In the genomic region with DNA sequence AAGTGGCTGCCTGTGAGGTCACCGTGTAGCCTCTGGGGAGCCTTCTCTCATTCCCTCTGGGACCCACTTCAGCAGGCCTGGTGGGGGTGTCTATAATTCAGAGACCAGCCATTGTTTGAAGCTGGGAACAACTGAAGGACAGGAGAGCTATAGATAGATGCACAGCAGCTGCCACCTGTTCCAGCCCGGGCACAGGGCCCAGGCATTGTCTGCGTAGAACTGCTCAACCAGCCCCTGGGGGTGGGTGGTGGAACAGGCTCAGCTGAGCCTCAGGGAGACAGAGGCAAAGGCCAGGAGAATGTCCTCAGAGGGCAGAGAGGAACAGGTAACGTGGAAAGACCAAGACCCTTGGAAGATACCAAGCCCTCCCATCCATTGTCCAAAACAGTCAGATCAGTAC, we compare ENCODE assay signal across 12 mouse cellular contexts. TPM values are rescaled to one million over a fixed set of nuclear protein-coding genes. Genes with fewer than 3 reads are reported as not detected.
DNase-seq lines count a peak whose midpoint lies in the region; ATAC-seq and TF ChIP-seq lines count a peak whose summit lies in the region.
"Had no signal": no experiment of that assay in that cellular context is flagged by ENCODE, and none has a peak within 500 bp of the region (broad histone marks: within the 10 kb centered on the region; RNA-seq: fewer than 3 reads in every experiment).

No protein-coding gene starts in this region.

- H3K4me3 ChIP-seq in left cerebral cortex, adult 2 months: no peak overlapping the region
- no peak overlapping the region for H3K4me3 ChIP-seq in cortical plate, adult 2 months (ENCODE audit: insufficient read depth, low read length)
- H3K4me3 ChIP-seq in layer of hippocampus, adult 2 months: no peak overlapping the region
- H3K4me3 ChIP-seq: intestine, embryonic 15.5 days; megakaryocyte, embryonic 14.5 days had no signal

- intact Hi-C loops in left cerebral cortex, adult 2 months (cut with DNase I): no loop called here
- intact Hi-C loops in left cerebral cortex, postnatal 14 days (cut with DNase I): no loop called here

- H3K27ac ChIP-seq in left cerebral cortex, adult 2 months: no peak overlapping the region
- no peak overlapping the region for H3K27ac ChIP-seq in cortical plate, adult 2 months (ENCODE audit: insufficient read depth, low read length)
- peak overlapping the region; percentile 89 for H3K27ac ChIP-seq in layer of hippocampus, adult 2 months

- ATAC-seq in megakaryocyte progenitor cell, adult 5-6 weeks (replicated peaks; ENCODE audit: poor library complexity): peak; percentile 49; the same call in 1 of the 2 replicates
- ATAC-seq in granulocyte monocyte progenitor cell, adult 5-6 weeks (replicated peaks; ENCODE audit: poor library complexity, severe bottlenecking): no peak
- ATAC-seq: intestine, embryonic 15.5 days had no signal

- peak; percentile 30 for TF ChIP-seq CTCF in left cerebral cortex, adult 2 months (IDR thresholded peaks at IDR 0.05)
- TF ChIP-seq CTCF in cortical plate, adult 2 months (IDR thresholded peaks at IDR 0.05; ENCODE audit: extremely low read depth, insufficient read depth, low read length): 0 out of 2 replicates have a peak, but pooled peaks have one; percentile 9
- TF ChIP-seq CTCF in layer of hippocampus, adult 2 months (conservative IDR thresholded peaks at IDR 0.05): peak; percentile 75

- peaks cover 1% of the 10 kb centered on the region; the same call in 1 of the 2 replicates for H3K4me1 ChIP-seq in cortical plate, adult 2 months (ENCODE audit: control insufficient read depth, insufficient read depth, low read length)

- DNase-seq in left cerebral cortex, adult 2 months (ENCODE audit: extremely low spot score in 1 of 2, low spot score in 2 of 2): peak in 1 of 2 experiments; percentile 45
- no peak for DNase-seq in left cerebral cortex, postnatal 14 days (ENCODE audit: low spot score in 2 of 2)
- peak; percentile 79 to 82 for DNase-seq in layer of hippocampus, adult 2 months (ENCODE audit: low spot score in 2 of 2)
- DNase-seq in embryo, embryonic 10.5 days (ENCODE audit: low spot score): no peak
- no peak for DNase-seq in thymus, postnatal 0 days (ENCODE audit: low spot score)
- DNase-seq: adrenal gland, postnatal 10 days; thymus, postnatal 4 days had no signal

- no peak for TF ChIP-seq POLR2A in cortical plate, adult 2 months (IDR thresholded peaks at IDR 0.05; ENCODE audit: extremely low read depth, insufficient read depth, low read length)

RNA-seq across cellular contexts. Expression of a gene that starts 4.7 kb away (rescaled TPM):
- 10 to 100 TPM in 1 of 2 experiments, 1 to 10 TPM in 1; 7.1 to 10.9 TPM for total RNA-seq in left cerebral cortex, adult 2 months (2021)
- total RNA-seq in left cerebral cortex, postnatal 14 days (2021): 1 to 10 TPM; 4.5 to 5.6 TPM
- 10.5 and 13.8 TPM in 2 replicates for polyA plus RNA-seq in cortical plate, adult 2 months (2012; rRNA removed)
- total RNA-seq in layer of hippocampus, adult 2 months (2021): 1 to 10 TPM; 5.5 to 5.6 TPM
- 0.07 TPM in 1 of 2 replicates, not detected in the other for total RNA-seq in megakaryocyte progenitor cell, adult 5-6 weeks (2015)
- total RNA-seq in megakaryocyte progenitor cell, adult 5-6 weeks (2017): not detected in 2 replicates
- total RNA-seq in granulocyte monocyte progenitor cell, adult 5-6 weeks (2014; fragmentation: Nextera tagmentation): 0.37 TPM in 1 of 2 replicates, not detected in the other
- not detected in 2 replicates for total RNA-seq in granulocyte monocyte progenitor cell, adult 5-6 weeks (2017)
- polyA plus RNA-seq in thymus, postnatal 0 days (2015; fragmentation: Nextera tagmentation; extraction: Ambion mirVana): 0.17 and 0.18 TPM in 2 replicates

RNA-seq across cellular contexts. Expression of a gene that starts 13.8 kb away (rescaled TPM):
- 10 to 100 TPM; 14.8 to 14.9 TPM for total RNA-seq in left cerebral cortex, adult 2 months (2021)
- 10 to 100 TPM; 15.8 to 18.3 TPM for total RNA-seq in left cerebral cortex, postnatal 14 days (2021)
- 17.2 and 18.4 TPM in 2 replicates for polyA plus RNA-seq in cortical plate, adult 2 months (2012; rRNA removed)
- 10 to 100 TPM; 25.6 to 26.2 TPM for total RNA-seq in layer of hippocampus, adult 2 months (2021)
- total RNA-seq in megakaryocyte progenitor cell, adult 5-6 weeks (2015): 9.9 and 12.2 TPM in 2 replicates
- total RNA-seq in megakaryocyte progenitor cell, adult 5-6 weeks (2017): 13.4 and 18.2 TPM in 2 replicates
- total RNA-seq in granulocyte monocyte progenitor cell, adult 5-6 weeks (2014; fragmentation: Nextera tagmentation): 17.0 and 18.2 TPM in 2 replicates
- 16.7 and 21.6 TPM in 2 replicates for total RNA-seq in granulocyte monocyte progenitor cell, adult 5-6 weeks (2017)
- polyA plus RNA-seq in thymus, postnatal 0 days (2015; fragmentation: Nextera tagmentation; extraction: Ambion mirVana): 29.4 and 33.8 TPM in 2 replicates

Comparison
In these comparisons a context has a peak if more than half of its experiments do, and no peak if none do; other contexts are left out.
1. DNase-seq: peak in layer of hippocampus, adult 2 months (2 of 2); none in left cerebral cortex, postnatal 14 days (0 of 2), embryo, embryonic 10.5 days (single experiment) and thymus, postnatal 0 days (single experiment).
2. CTCF ChIP-seq: peak in every context shown above with its lines; median percentile 75 in layer of hippocampus, adult 2 months; 30 in left cerebral cortex, adult 2 months; 9 in cortical plate, adult 2 months.